Mouse (Mus musculus): ENCODE results near the gene Macrod1.

DNA sequence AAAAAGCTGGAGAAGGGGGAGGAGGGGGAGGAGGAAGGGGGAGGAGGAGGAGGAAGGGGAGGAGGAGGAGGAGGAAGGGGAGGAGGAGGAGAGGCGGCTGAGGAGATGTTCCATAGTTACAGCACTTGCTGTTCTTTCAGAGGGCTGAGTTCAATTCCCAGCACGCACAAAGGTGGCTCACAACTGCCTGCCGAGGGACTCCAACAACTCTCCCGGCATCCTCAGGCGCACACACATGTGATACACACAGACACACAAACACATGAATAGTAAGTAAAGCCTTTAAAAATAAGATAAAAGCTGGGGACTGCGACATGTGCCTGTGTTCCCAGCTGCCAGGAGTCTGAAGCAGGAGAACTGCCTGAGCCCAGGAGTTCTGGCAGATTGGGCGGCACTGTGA lies 124.9 kb downstream of the Macrod1 start:
- no peak for TF ChIP-seq EP300 (IDR thresholded peaks at IDR 0.05)
- TF ChIP-seq CTCF (IDR thresholded peaks at IDR 0.05) = no peak

Data from lung, postnatal 0 days (tissue).